Mouse (Mus musculus) liver, postnatal 0 days (tissue): ENCODE measurements around the gene Fbxo4. TPM values are rescaled to one million over a fixed set of nuclear protein-coding genes. Genes with fewer than 3 reads are reported as not detected.

Source experiments
- ATAC-seq: fragments of 200-750 bp; cut with Nextera tagmentation; 2 replicates; pipeline ENCODE4 v1.8.0; 2017; ENCODE audit warnings: mild to moderate bottlenecking, moderate library complexity
- DNase-seq: peaks from one replicate; pipeline ENCODE4 v3.0.0-alpha.2; 2016
- H3K27ac ChIP-seq: fragments of 300-500 bp; sonication (generic); 2 replicates; pipeline ENCODE4 v1.5.1; 2014; ENCODE audit warnings: antibody characterized with exemption, moderate library complexity, mild to moderate bottlenecking, low read depth
- H3K27me3 ChIP-seq: fragments of 300-500 bp; sonication (generic); 2 replicates; pipeline ENCODE4 v1.6.1; 2014; ENCODE audit warnings: low read length, control low read depth, mixed read lengths; ENCODE audit not compliant: insufficient read depth
- H3K36me3 ChIP-seq: fragments of 300-500 bp; sonication (generic); replicated peaks from 2 replicates; pipeline ENCODE4 v1.6.1; 2014; ENCODE audit warnings: mild to moderate bottlenecking, control low read depth, low read length, moderate library complexity, mixed read lengths; ENCODE audit not compliant: insufficient read depth
- H3K4me1 ChIP-seq: fragments of 300-500 bp; sonication (generic); 2 replicates; pipeline ENCODE4 v1.6.1; 2014; ENCODE audit warnings: antibody characterized with exemption, mild to moderate bottlenecking, control low read depth; ENCODE audit not compliant: insufficient read depth
- H3K4me2 ChIP-seq: fragments of 300-500 bp; sonication (generic); 2 replicates; pipeline ENCODE4 v1.6.1; 2014; ENCODE audit warnings: low read depth, mild to moderate bottlenecking, low read length, moderate library complexity, mixed read lengths
- H3K4me3 ChIP-seq: fragments of 300-500 bp; sonication (generic); 2 replicates; pipeline ENCODE4 v1.5.1; 2014; ENCODE audit warnings: low read depth, low read length
- H3K9ac ChIP-seq: fragments of 300-500 bp; sonication (generic); replicated peaks from 2 replicates; pipeline ENCODE4 v1.6.1; 2014; ENCODE audit warnings: mild to moderate bottlenecking, moderate library complexity
- H3K9me3 ChIP-seq: fragments of 300-500 bp; sonication (generic); 2 replicates; pipeline ENCODE4 v1.6.1; 2016; ENCODE audit warnings: mild to moderate bottlenecking, control low read depth, low read length, mixed read lengths
- CTCF ChIP-seq: sonication (generic); IDR thresholded peaks from 2 replicates; pipeline ENCODE4 v1.5.1; 2016; ENCODE audit warnings: antibody characterized with exemption, low read depth
- EP300 ChIP-seq: IDR thresholded peaks from 2 replicates; pipeline ENCODE4 v1.6.1; 2016; ENCODE audit warnings: antibody characterized with exemption, low read depth, mild to moderate bottlenecking
- WGBS: fragments of 180-500 bp; shearing (Covaris S2); extraction: QIAGEN DNeasy Blood & Tissue Kit; methylation state at CpG from one replicate; pipeline ENCODE4 v1.1.7; 2014; ENCODE audit not compliant: insufficient replicate concordance; 5-methylcytosine and 5-hydroxymethylcytosine counted together
- polyA plus RNA-seq: library from polyadenylated mRNA; unstranded; fragments of >200 nt; fragmentation: Nextera tagmentation; extraction: Ambion mirVana; gene quantifications from 2 replicates; pipeline ENCODE4 v1.2.1, GENCODE M21; 2015

Gene Fbxo4
- polyA plus RNA-seq, 1 experiment from 2014 or later, result 9.2 TPM

DNA sequence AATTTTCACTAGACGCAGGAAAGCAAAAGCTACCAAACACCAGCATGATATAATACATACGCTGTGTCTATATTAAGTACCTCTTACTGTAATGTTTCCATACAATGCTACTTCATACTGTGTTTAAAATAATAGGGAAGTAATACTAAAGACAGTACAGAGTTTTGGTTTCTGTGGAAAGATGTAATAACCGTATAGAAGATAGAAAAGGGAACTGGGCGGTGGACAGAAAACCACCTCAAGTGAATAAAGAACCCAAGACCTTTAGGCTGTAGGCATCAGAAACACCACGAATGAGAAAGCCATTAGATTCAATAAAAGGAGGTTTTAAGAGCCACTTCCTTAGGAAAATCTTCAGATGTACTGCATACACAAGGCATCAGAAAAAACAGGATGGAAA lies 3.4 kb upstream of the Fbxo4 start:
- no peak for ATAC-seq
- 56% methylated on average over 5 of the region's 5 CpGs for WGBS
- no peaks in the 10 kb centered on the region for H3K27me3 ChIP-seq
- no peaks in the 10 kb centered on the region for H3K9me3 ChIP-seq
- H3K27ac ChIP-seq, result no peak overlapping the region
- TF ChIP-seq CTCF (no peak), EP300 (no peak)
- H3K4me3 ChIP-seq, result no peak overlapping the region
- no peak overlapping the region for H3K4me2 ChIP-seq
- DNase-seq, result no peak
- no peak overlapping the region for H3K9ac ChIP-seq
- H3K4me1 ChIP-seq, result peaks cover 8% of the 10 kb centered on the region
- H3K36me3 ChIP-seq, result peaks cover 32% of the 10 kb centered on the region

DNA sequence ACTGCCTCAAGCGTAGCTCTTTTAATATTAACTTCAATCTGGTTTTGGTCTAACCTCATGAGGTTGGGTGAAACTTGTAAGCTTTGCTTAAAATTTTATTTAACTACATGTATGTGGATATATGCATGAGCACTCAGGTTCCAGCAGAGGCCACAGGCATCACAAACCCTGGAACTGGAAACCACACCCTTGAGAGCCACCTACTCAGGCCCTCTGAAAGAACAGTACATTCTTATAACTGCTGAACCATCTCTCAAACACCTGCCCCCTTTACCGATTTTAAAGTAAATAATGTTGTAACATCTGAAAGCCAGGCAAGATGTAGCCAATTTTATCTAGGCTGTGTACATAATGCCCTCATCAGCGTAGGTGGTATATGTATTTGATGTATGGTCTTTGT lies 498 bp upstream of the Fbxo4 start:
- Histone ChIP-seq H3K4me1 (peaks cover 8% of the 10 kb centered on the region), H3K9ac (peak overlapping the region; percentile 92)

DNA sequence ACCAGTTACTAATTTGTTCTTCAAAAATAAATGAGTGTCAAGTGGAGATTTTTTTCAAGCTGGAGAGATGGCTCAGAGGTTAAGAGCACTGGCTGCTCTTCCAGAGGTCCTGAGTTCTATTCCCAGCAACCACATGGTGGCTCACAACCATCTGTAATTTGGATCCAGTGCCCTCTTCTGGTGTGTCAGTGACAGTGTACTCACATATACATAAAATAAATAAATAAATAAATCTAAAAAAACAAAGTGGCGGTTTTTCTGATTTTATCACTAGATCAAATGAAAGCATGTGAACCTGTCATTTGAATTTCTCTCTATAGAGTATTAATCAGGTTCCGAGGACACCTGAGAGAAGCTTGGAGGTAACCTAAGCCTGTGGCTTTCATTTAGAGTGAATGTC lies 1.1 kb downstream of the Fbxo4 start:
- Histone ChIP-seq H3K27me3 (no peaks in the 10 kb centered on the region), H3K4me3 (no peak overlapping the region), H3K36me3 (peaks cover 4% of the 10 kb centered on the region; the same call in 1 of the 2 replicates), H3K4me2 (peak overlapping the region; percentile 82; the same call in 1 of the 2 replicates), H3K9ac (no peak overlapping the region), H3K9me3 (no peaks in the 10 kb centered on the region), H3K27ac (no peak overlapping the region), H3K4me1 (peaks cover 8% of the 10 kb centered on the region)
- TF ChIP-seq CTCF, result 0 out of 2 replicates have a peak, but pooled peaks have one; percentile 13
- no peak for TF ChIP-seq EP300
- ATAC-seq (no peak), DNase-seq (no peak)
- WGBS, result 78% methylated on average over 2 of the region's 2 CpGs

More for the DNA sequence above, 498 bp upstream of the Fbxo4 start:
- DNase-seq (no peak), ATAC-seq (peak; percentile 56)
- no peaks in the 10 kb centered on the region for H3K27me3 ChIP-seq
- H3K27ac ChIP-seq, result peak overlapping the region; percentile 99
- H3K9me3 ChIP-seq, result no peaks in the 10 kb centered on the region
- TF ChIP-seq CTCF, result no peak
- peak; percentile 20; the same call in 1 of the 2 replicates for TF ChIP-seq EP300
- 56% methylated on average over 3 of the region's 3 CpGs for WGBS
- H3K36me3 ChIP-seq, result peaks cover 14% of the 10 kb centered on the region
- H3K4me2 ChIP-seq, result peak overlapping the region; percentile 82
- peak overlapping the region; percentile 70 for H3K4me3 ChIP-seq

DNA sequence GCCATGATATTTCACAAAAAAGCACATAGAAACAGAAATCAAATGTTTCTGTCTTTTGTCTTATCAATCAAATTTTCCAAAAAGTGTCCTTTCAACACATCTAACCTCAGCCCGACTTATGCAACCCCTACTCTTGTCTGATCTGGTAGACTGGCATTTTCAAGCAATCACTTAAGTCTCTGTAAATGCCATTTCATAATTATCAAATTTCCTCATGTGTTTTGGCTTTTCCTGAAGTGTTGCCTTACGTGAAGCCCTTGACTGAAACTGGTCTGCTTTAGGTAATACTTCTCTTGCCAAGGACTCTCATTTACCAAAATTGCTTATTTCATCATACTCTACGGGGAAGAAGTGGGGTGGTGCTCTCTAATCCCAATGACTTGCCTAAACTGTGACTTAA lies 6.1 kb downstream of the Fbxo4 start:
- no peak for ATAC-seq
- 74% methylated on average over 3 of the region's 3 CpGs for WGBS
- DNase-seq, result no peak
- Histone ChIP-seq H3K27me3 (no peaks in the 10 kb centered on the region), H3K27ac (no peak overlapping the region), H3K9ac (no peak overlapping the region), H3K4me2 (no peak overlapping the region), H3K9me3 (no peaks in the 10 kb centered on the region), H3K4me3 (no peak overlapping the region), H3K4me1 (no peaks in the 10 kb centered on the region), H3K36me3 (peaks cover 8% of the 10 kb centered on the region; the same call in 1 of the 2 replicates)
- TF ChIP-seq EP300, result no peak
- TF ChIP-seq CTCF, result no peak

DNA sequence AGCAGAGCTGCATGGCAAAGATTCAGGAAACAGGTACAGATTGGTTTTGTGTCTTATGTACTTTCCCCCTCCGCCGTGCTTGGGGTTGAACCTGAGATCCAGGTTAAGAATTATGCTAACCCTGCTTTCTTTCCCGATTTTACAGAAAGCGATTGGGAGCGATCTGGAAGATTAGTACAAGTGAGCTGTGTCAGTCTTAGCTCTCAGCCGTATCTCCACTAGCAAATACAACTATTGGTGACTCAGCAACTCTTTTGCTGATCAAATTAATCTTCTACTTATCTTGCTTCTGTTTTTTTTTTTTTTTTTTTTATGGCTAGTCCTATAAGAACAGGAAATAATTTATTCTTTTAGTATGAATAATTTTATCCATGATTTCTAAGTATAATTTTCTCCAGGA lies 9.2 kb downstream of the Fbxo4 start:
- Histone ChIP-seq H3K4me2 (no peak overlapping the region), H3K4me3 (no peak overlapping the region), H3K4me1 (no peaks in the 10 kb centered on the region), H3K27me3 (no peaks in the 10 kb centered on the region), H3K9me3 (no peaks in the 10 kb centered on the region), H3K9ac (no peak overlapping the region), H3K27ac (no peak overlapping the region), H3K36me3 (peaks cover 10% of the 10 kb centered on the region; the same call in 1 of the 2 replicates)
- 86% methylated on average over 6 of the region's 6 CpGs for WGBS
- no peak for TF ChIP-seq EP300
- TF ChIP-seq CTCF, result no peak
- no peak for DNase-seq
- ATAC-seq, result no peak

DNA sequence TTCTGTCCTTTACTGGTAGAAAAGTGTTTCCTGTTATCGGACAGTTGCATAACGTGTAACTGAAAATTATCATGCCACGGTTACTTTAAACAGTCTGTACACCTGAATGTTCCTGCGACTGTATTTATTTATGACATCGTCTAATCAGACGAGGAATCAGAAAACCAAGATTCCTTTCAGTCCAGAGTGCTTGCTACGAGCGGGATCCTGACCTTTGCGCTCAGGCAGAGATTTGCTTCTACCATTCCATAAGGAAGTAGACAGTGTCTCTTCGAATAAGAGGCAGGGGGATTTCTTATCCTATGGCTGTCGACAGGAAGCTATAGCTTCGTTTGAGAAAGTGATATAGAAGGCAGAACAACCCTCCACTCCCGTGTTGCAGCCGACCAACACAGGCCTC lies 9.6 kb downstream of the Fbxo4 start:
- 78% methylated on average over 14 of the region's 14 CpGs for WGBS
- Histone ChIP-seq H3K9ac (no peak overlapping the region), H3K36me3 (peaks cover 8% of the 10 kb centered on the region; the same call in 1 of the 2 replicates), H3K4me1 (no peaks in the 10 kb centered on the region), H3K4me2 (no peak overlapping the region), H3K4me3 (no peak overlapping the region), H3K9me3 (no peaks in the 10 kb centered on the region), H3K27ac (no peak overlapping the region), H3K27me3 (no peaks in the 10 kb centered on the region)
- TF ChIP-seq EP300 (no peak), CTCF (no peak)
- ATAC-seq (no peak), DNase-seq (no peak)

DNA sequence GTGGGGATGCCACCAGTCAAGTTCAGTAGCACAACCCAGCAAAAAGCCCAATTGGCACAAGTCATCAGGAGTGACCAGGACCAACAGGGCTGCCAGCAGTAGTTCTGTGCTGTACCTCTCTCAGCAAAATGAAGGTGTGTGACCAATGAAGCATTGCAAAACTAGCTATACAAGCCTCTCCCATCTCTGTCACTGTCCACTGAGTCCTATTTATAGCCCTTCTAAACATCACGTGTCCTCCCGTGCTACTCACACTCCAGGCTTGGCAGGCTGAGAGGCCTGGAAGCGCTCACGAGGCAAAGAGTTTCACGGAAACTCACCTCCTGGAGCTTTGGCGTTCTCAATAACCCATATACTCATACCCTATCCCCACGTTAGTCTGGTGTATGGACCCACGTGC lies 17.1 kb downstream of the Fbxo4 start:
- no peak for DNase-seq
- 80% methylated on average over 8 of the region's 8 CpGs for WGBS
- no peak for TF ChIP-seq EP300
- TF ChIP-seq CTCF, result no peak

More for the DNA sequence above, 17.1 kb downstream of the Fbxo4 start:
- Histone ChIP-seq H3K36me3 (no peaks in the 10 kb centered on the region), H3K4me1 (no peaks in the 10 kb centered on the region), H3K9ac (no peak overlapping the region), H3K9me3 (no peaks in the 10 kb centered on the region), H3K27ac (no peak overlapping the region), H3K4me2 (no peak overlapping the region), H3K27me3 (no peaks in the 10 kb centered on the region), H3K4me3 (no peak overlapping the region)
- ATAC-seq, result no peak
